Mouse (Mus musculus) C2C12 (cell line): ENCODE measurements at regions not wholly inside any gene's neighbourhood (a gene's known extent, or its start where the extent isn't known, plus 50 kb on each side); places are given as distances from the start of the nearest gene placed in this dataset.

Source experiments
- CEBPB ChIP-seq: IDR thresholded peaks from one replicate; pipeline ENCODE4 v1.6.1; 2011; ENCODE audit warnings: low read depth, mild to moderate bottlenecking, control low read depth, moderate library complexity
- CTCF ChIP-seq: IDR thresholded peaks from one replicate; pipeline ENCODE4 v1.5.1; 2011; ENCODE audit not compliant: control insufficient read depth, insufficient read depth, insufficient read length
- MAX ChIP-seq: IDR thresholded peaks from one replicate; pipeline ENCODE4 v1.6.1; 2011; ENCODE audit warnings: mild to moderate bottlenecking, control low read depth

DNA sequence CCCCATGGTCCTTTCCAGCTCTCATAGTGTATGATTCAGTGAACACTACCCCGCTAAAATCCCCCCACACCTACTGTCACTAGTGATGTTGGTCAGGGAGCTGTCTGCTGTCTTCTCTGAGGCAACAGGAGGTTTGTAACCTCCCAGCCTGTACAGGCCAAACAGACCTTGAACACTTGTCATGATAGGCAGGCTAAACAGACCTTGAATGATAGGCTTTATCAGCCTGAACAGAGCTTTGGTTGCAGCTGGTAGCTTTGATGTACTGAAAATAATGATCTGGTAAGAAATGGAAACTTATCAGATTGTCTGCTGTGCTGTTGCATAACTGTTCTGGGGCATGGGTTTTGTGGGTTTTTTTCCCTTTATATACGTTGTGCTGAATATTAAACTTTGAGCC lies 87.4 kb upstream of the Il6 start:
- no peak for TF ChIP-seq CEBPB
- TF ChIP-seq CTCF, result no peak
- TF ChIP-seq MAX, result no peak
